ENCODE assay signal across 27 mouse cellular contexts in the genomic region with DNA sequence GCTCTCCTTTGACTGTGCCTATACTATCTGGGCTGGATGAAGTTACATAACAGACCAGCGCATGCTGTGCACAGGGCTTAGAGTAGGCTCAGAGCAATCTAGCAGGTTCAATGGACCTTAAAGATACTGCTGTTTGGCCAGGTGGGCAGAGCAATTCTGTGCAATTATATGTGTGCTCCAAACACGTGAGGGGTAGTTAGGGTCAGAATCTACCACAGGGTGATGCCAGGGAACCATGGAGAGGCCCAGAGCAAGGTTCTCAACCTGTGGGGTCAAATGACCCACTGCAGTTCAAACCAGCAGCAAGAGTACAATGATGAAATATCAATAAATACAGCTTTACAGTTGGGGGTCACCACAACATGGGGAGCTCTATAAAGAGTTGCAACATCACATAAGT. TPM values are rescaled to one million over a fixed set of nuclear protein-coding genes. Genes with fewer than 3 reads are reported as not detected.
DNase-seq lines count a peak whose midpoint lies in the region; ATAC-seq lines count a peak whose summit lies in the region.
"Had no signal": no experiment of that assay in that cellular context is flagged by ENCODE, and none has a peak within 500 bp of the region (broad histone marks: within the 10 kb centered on the region; RNA-seq: fewer than 3 reads in every experiment).

No protein-coding gene starts in this region.

- H3K27me3 ChIP-seq in kidney, embryonic 16.5 days (ENCODE audit: insufficient read depth, low read length) = no peaks in the 10 kb centered on the region
- H3K27me3 ChIP-seq: embryonic facial prominence, embryonic 12.5 days; forebrain, embryonic 13.5 days; forebrain, embryonic 15.5 days had no signal

- H3K4me2 ChIP-seq in kidney, embryonic 16.5 days (replicated peaks; ENCODE audit: low read depth, low read length) = no peak overlapping the region
- H3K4me2 ChIP-seq: embryonic facial prominence, embryonic 12.5 days; forebrain, embryonic 13.5 days; forebrain, embryonic 15.5 days had no signal

- H3K4me1 ChIP-seq in kidney, embryonic 16.5 days (ENCODE audit: insufficient read depth, low read length) = 0 out of 2 replicates have a peak, but pooled peaks cover 6% of the 10 kb centered on the region
- H3K4me1 ChIP-seq: embryonic facial prominence, embryonic 10.5 days; embryonic facial prominence, embryonic 12.5 days; forebrain, embryonic 13.5 days; forebrain, embryonic 15.5 days had no signal

- H3K9ac ChIP-seq in kidney, embryonic 16.5 days (replicated peaks; ENCODE audit: low read length) = no peak overlapping the region
- H3K9ac ChIP-seq: embryonic facial prominence, embryonic 12.5 days; forebrain, embryonic 13.5 days; forebrain, embryonic 15.5 days had no signal

- H3K4me3 ChIP-seq in kidney, embryonic 16.5 days (ENCODE audit: low read length) = no peak overlapping the region
- H3K4me3 ChIP-seq: embryonic facial prominence, embryonic 10.5 days; embryonic facial prominence, embryonic 12.5 days; forebrain, embryonic 13.5 days; forebrain, embryonic 15.5 days had no signal

- H3K27ac ChIP-seq in kidney, embryonic 16.5 days (ENCODE audit: low read length) = peak overlapping the region; percentile 13; the same call in 1 of the 2 replicates
- H3K27ac ChIP-seq: embryonic facial prominence, embryonic 10.5 days; embryonic facial prominence, embryonic 12.5 days; forebrain, embryonic 13.5 days; forebrain, embryonic 15.5 days had no signal

- WGBS in kidney, embryonic 16.5 days = 57% methylated on average over 2 of the region's 2 CpGs

- intact Hi-C loops in heart, postnatal 25 days (cut with DNase I) = no loop called here

- H3K9me3 ChIP-seq in kidney, embryonic 16.5 days (ENCODE audit: low read length) = peaks cover 9% of the 10 kb centered on the region

- no peaks in the 10 kb centered on the region for H3K36me3 ChIP-seq in kidney, embryonic 16.5 days (ENCODE audit: insufficient read depth, low read length)
- H3K36me3 ChIP-seq: embryonic facial prominence, embryonic 10.5 days; embryonic facial prominence, embryonic 12.5 days; forebrain, embryonic 15.5 days had no signal

- DNase-seq in kidney, adult 18-20 months = peak; percentile 35
- no peak for DNase-seq in kidney, postnatal 10 days
- peak; percentile 43 to 70 for DNase-seq in kidney, adult 8-10 months
- DNase-seq in kidney, postnatal 4 days = no peak
- DNase-seq in heart, postnatal 25 days (ENCODE audit: low spot score) = no peak
- no peak for DNase-seq in cerebellum, postnatal 10 days
- DNase-seq: adrenal gland, adult 2 months; adrenal gland, postnatal 10 days; adrenal gland, postnatal 25 days; cerebellum, adult 11 months; cerebellum, adult 18-20 months; cerebellum, adult 8-10 months; cerebellum, adult 9-11 months; cerebellum, postnatal 25 days had no signal

- peak; percentile 31; the same call in 1 of the 2 replicates for ATAC-seq in kidney, embryonic 16.5 days (ENCODE audit: low FRiP score, low TSS enrichment)
- ATAC-seq: forebrain, embryonic 13.5 days; forebrain, embryonic 15.5 days had no signal

RNA-seq across cellular contexts. Expression of gene Slc22a13, which starts 2.2 kb away (rescaled TPM):
- 22.1 and 22.9 TPM in 2 replicates for polyA plus RNA-seq in kidney, embryonic 16.5 days (2015; fragmentation: Nextera tagmentation; extraction: Ambion mirVana)
- not detected for total RNA-seq in heart, postnatal 25 days (2021)
- total RNA-seq: adrenal gland, adult 2 months; adrenal gland, postnatal 10 days; adrenal gland, postnatal 25 days; MEL had no signal
- polyA plus RNA-seq: adrenal gland, adult 2 months; C2C12; cortical plate, adult 2 months; embryonic facial prominence, embryonic 10.5 days; embryonic facial prominence, embryonic 12.5 days; embryonic facial prominence, embryonic 14.5 days; forebrain, embryonic 11.5 days; forebrain, embryonic 13.5 days had no signal

RNA-seq across cellular contexts. Expression of gene Gm47289, which starts 47.7 kb away (rescaled TPM):
- not detected in 2 replicates for polyA plus RNA-seq in kidney, embryonic 16.5 days (2015; fragmentation: Nextera tagmentation; extraction: Ambion mirVana)
- not detected for total RNA-seq in heart, postnatal 25 days (2021)
- total RNA-seq: adrenal gland, adult 2 months; adrenal gland, postnatal 10 days; adrenal gland, postnatal 25 days; adrenal gland, postnatal 4 days; ES-E14; MEL had no signal
- polyA plus RNA-seq: adrenal gland, adult 2 months; brain, embryonic 14.5 days; C2C12; cortical plate, adult 2 months; embryonic facial prominence, embryonic 10.5 days; embryonic facial prominence, embryonic 12.5 days; embryonic facial prominence, embryonic 14.5 days; forebrain, embryonic 11.5 days; forebrain, embryonic 13.5 days; forebrain, embryonic 15.5 days had no signal

RNA-seq across cellular contexts. Expression of gene Acaa1b, which starts 49.8 kb away (rescaled TPM):
- polyA plus RNA-seq in kidney, embryonic 16.5 days (2015; fragmentation: Nextera tagmentation; extraction: Ambion mirVana) = 44.0 and 52.4 TPM in 2 replicates
- total RNA-seq in heart, postnatal 25 days (2021) = 1 to 10 TPM; 1.7 to 1.8 TPM

Comparison
In these comparisons a context has a peak if more than half of its experiments do, and no peak if none do; other contexts are left out.
1. DNase-seq: peak in kidney, adult 18-20 months (single experiment) and kidney, adult 8-10 months (2 of 2); none in kidney, postnatal 10 days (single experiment), kidney, postnatal 4 days (0 of 2), heart, postnatal 25 days (single experiment) and cerebellum, postnatal 10 days (0 of 2).